Mouse (Mus musculus) neutrophil, adult 5-6 weeks (primary cell): Measurements from ENCODE around the gene Pde6h. TPM values are rescaled to one million over a fixed set of nuclear protein-coding genes. Genes with fewer than 3 reads are reported as not detected.

Source experiments
- ATAC-seq: fragments of 151-379, 151-347 bp; 2 replicates; pipeline ENCODE4 v1.8.0; 2017; ENCODE audit warnings: mild to moderate bottlenecking, moderate TSS enrichment; ENCODE audit not compliant: insufficient number of reproducible peaks, poor library complexity, low FRiP score, severe bottlenecking; ENCODE audit errors: extremely low read depth
- total RNA-seq: library from RNA; stranded (forward); fragments of 200-1000 nt; gene quantifications from 2 replicates; pipeline ENCODE4 v1.2.3, GENCODE M21; 2017

Pde6h gene
- total RNA-seq, 1 experiment from 2014 or later, result 0.35 TPM

DNA sequence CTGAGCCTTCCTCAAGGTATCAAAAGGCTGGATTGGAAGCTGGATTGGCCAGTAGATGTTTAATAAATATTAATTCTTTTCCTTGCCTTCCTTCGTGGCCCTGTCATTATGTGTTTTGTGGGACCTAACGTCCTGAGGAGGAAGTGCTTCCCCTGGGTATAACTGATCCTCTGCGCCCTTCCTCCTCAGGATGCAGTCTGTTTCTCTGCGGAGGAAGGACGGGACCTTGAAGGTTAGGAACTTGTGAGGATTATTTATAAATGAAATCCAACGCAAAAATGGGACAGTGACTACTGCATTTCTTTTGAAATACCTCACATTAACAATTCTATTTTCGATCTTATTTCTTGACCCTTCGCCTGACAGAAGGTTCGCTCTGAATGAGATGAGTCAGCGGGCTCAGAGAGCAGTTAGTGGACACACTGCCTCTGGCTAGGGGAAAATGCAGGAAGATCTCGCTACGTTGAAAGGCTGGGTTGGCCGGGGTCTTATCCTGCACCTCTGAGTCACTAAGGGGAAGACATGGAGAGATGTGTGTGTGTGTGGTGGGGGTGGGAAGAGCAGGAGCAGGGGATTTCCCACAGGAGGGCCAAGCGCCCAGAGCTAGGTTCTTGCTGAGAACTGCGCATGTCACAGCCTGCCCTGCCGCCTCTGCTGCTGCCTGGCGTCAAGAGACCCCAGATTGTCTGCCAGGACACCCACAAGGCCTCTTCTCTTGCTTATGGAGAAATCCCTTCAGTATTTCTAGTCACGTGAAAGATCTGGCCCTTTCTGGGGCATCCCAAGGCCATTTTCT is 14.9 kb downstream of the Pde6h start:
- ATAC-seq, result no peak

DNA sequence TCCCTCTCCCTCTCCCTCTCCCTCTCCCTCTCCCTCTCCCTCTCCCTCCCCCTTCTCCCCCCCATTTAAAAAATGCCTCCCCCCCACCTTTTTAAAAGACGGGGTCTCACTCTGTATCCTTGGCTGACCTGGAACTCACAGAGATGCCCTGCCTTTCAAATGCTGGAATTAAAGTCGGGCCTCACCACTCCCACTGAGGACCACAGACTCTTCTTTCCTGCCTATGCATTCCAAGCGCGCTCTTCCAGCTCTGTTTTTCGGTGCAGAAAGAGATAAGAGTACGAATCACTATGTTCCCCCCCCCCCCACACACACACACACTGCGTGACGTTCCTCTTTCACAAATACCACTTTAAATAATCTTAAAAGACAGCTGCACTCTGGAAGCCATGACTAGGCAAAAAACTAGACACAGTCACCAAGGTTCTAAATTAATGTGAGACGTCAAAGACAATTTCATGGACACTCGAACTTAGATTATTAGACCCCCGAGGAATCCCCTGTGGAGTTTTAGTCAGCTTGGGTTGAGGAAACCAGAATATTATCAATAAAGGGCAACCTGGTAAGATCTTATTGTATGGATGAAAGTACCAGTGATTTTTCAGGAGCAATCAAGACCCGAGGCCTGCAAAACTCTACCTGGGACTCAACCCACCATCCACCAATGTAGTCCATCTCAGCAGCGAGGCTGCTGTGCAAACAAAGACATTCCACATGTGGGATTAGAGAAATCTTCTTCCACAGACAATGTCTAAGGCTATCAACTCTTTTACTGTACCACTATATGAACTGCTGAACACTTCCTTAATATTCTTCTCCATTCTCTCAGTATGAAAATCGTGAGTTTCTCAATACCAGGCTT is 15.9 kb downstream of the Pde6h start:
- peak; percentile 38 for ATAC-seq

DNA sequence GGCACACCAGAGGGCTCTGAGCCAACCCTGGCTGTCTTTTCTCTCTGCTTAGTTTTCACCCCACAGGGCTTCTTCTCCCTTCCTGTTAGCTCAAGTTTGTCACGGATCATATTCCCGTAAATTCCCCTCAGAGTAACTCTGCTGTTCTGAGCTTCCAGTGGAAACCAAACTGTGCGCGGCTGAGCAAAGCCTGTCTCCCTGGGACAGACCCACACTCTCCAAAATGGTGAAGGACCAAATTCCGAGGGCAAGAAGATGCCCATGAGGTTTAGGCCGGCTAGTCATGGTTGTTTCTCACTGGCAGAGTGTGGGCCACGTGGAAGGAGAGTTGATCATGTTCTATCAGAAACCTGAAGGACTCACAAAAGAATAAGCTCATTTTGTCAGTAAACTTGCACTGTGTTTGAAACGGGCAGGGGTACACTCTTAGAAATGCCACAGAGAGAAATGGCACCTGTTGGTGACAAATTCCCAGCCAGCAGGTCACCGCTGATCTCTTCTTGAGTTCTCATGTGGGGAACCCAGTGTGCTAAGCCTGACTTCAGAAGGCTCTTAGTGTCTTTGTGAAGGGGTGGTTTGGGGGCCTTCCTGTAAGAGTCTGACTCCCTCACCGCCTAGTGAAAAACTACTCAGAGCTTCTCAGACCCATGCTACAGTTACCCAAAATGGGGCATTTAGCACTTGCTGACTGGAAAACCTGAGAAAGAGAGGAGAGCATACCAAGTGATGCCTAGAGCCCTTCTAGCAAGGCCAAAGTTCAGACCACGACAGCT is 16.7 kb downstream of the Pde6h start:
- no peak for ATAC-seq

DNA sequence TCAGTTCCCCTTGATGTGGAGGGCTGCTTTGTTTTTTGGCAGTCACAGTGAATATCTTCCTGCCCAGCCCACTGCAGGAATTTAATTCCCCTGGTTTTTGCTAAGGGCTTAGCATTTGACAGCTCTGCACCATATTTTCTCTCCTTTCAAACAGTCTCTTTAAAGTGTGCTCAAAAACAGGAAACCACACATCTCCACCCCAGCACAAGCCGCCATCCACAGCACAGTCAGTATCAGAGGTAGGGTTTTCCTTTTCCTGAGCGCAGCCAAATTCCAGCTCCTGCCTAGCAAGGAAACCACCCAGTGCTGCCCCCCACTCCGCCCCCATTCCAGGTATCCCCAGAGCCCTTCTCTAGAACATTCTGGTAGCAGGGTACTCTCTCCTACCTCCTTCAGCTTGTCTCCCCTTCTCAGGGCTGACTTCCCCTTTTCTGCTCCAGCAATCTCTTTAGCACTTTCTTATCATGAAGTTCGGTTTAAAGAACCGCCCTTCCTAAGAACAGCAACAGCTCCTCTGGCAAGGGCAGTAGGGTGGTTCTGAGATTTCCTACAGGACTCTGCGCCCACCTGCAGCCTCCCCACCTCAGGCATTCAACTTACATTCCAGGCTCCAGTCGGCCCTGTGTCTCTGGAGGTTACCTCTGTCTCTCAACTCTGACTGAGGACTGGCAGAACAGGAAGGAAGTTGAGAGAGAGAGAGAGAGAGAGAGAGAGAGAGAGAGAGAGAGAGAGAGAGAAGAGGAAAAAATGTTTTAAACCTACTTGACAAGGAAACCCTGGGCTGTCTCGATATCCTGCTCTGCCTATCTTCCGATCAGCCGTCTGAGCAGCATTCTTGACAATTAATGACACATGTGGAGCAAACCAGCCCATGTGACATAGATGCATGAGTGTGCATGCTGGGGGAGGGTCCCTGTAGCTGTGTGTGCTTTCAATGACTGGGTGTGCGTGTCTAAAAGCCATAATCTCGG is 17.7 kb downstream of the Pde6h start, which contains the start of gene Arhgdib:
Gene Arhgdib (minus strand): TSS at position 849 of the 971 bp plus-strand sequence.
- peak; percentile 30 for ATAC-seq

DNA sequence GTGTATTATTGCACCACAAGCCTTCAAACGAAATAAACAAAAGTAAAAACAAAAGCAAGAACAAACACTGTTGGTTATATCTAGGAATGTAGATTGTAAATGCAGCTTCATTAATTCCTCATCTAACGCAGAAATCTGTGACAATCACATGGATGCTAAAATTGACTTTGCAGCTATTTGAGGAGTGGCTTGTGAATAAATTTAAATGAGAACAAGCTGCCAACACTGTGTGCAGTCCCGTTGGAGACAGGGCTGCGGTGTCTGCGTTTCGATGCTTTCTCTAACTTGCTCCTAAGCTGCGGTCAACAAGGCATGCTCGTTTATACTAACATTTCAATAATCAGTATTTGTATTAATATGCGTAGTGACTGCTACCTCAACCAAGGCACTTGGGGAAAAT is 18.6 kb downstream of the Pde6h start:
- ATAC-seq, result no peak

DNA sequence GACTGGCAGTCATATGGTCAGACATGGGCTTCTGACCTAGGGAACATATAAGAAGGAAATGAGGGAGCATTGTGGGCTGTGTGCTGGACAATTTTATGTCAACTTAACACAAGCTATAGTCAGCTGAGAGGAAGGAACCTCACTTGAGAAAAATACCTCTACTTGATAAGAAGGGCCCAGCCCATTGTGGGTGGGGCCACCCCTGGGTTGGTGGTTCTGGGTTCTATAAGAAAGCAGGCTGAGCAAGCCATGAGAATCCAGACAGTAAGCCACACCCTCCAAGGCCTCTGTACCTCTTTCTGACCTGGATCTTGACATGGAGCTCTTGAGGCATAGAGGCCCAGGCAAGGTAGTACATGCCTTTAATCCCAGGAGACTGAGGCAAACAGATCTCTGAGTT is 19.8 kb downstream of the Pde6h start:
- ATAC-seq, result no peak

DNA sequence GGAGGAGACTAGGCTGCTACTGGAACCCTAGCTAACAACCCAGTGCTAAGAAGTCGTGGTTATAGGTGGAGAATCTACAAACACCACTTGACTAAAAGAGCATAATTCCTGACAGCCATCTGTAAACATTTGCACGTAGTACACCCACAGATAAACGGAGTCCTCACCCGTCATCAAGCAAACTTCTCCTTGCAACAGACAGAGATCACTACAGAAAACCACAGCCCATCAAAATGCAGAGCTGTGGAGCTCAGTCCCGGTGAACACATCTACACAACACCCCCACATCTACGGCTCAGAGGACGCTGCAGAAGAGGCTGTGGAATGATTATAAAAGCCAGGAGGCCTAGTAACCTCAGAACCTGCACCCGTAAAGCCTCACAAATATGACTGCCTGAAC is 20.9 kb downstream of the Pde6h start:
- ATAC-seq, result no peak

DNA sequence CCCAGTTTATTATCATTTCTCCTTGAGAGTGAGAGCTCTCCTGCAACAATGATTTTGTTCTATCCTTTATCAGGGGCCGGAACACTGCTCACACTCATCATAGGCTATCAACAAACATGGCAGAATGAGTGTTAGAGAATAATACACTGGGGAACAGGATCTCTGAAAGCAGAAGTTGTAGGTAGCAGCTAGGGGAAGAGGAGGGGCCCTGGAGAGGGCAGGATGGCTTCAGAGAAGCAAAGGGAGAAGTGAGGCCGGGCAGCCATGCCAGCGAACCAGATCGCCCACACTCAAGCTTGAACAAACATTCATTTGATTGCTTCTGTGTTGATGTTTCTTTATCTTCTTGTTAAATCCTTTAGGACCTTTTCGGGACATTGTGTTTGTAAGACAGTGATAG is 22.6 kb downstream of the Pde6h start:
- ATAC-seq, result peak; percentile 89

DNA sequence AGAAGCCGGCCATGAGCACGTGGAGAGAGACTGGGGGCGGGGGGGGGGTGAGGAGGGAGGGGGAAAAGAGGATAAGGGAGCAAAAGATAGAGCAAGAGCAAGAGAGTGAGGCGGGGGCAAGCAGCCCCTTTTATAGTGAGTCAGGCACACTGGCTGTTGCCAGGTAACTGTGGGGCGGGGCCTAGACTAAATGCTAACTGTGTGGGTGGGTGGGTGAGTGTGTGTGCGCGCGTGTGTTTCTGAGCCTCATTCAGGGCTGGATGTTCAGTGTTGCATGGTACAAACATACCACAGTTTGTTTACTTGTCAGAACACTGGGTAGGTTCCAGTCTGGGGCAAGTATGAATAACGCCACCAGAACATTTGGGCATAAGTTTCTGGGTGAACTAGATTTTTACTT is 23.3 kb downstream of the Pde6h start:
- ATAC-seq, result peak; percentile 27; the same call in 1 of the 2 replicates

DNA sequence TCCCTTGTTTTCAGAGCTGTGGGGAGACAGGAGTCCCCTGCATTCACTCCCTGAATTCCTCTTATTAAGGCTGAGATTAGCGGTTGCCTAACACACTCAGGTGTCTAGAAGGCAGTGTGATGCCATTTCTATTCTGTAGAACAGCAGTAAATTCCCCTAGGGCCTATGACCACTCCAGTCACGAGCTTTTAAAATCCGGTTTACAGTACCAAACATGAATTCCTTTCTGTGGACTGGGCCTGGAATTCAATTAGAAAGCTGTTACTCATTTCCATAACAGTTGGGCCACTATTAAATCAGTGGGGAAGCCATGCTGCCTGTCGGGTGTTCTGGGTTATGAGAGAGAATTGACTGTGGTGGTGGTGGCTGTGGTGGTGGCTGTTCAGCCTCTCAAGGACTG is 24.1 kb downstream of the Pde6h start:
- ATAC-seq, result no peak

DNA sequence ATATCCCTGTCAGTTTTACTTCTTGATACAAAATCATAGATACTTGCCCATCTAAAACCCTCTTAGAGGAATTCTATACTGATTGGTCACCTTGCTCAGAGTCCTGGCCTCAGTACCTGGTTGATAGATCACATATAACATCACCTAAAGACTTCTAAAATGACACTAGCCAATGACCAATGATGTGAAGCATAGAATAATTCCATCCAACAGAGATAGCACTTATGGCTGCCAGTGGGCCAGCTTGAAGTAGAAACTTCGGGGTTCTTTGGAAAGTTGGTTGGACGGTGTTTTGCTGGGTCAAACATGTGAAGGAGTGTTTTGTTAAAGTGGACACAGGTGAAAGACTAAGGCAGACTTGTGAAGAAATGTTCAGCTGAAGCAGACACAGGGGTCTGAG is 26.5 kb downstream of the Pde6h start:
- ATAC-seq, result no peak

DNA sequence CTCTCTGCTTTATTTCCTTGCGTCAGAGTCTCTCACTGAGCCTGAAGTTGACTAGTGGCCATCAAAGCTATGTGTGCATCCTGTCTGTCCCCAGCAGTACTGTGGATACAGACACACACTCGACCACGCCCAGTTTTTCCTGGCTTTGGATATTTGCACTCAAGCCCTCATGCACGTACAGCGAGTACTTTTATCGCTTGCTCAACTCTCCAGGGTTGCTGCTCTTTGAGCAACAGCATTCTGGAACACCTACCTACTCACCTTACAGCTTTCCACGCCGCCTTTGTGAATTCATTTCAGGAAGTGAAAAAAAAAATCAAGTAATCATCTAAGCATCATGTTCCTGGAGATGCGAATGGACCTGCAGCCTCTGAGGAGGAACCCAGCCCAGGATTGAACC is 29.3 kb downstream of the Pde6h start:
- ATAC-seq, result no peak

DNA sequence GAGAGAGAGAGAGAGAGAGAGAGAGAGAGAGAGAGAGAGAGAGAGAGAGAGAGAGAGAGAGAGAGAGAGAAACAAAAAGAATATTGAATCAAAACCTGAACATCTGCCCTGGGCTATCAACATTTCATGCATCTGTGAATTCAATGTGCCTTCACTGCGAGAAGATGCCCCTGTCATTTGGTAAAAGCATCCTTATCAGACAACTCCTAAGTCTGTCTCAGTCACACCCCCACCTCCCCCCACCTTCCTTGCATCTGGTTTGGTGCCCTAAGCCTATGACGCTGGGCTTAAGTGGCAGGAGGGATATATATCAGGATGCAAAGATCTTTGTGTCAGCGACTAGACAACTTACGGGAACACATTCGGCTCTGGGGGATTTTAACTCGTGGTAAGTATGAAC is 30.6 kb downstream of the Pde6h start:
- ATAC-seq, result no peak

DNA sequence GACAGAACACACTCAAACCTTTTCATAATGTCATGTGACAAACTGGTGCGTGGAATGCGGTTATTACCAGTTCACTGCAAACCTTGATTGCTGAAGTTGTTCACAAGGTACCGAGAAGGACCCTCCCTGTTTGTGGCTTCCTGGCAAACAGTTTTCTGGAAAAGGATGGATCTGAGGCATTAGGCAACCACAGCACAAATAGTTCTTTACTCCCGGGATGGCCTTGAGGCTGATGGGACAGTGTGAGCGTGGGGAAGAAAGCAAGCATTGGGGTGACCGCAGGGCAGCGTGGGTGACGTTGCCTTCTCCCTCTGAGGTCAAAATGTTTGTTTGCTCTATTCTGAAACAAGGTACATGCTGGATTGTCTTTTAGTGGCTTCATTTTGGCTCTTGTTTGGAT is 31.1 kb downstream of the Pde6h start:
- ATAC-seq, result no peak

DNA sequence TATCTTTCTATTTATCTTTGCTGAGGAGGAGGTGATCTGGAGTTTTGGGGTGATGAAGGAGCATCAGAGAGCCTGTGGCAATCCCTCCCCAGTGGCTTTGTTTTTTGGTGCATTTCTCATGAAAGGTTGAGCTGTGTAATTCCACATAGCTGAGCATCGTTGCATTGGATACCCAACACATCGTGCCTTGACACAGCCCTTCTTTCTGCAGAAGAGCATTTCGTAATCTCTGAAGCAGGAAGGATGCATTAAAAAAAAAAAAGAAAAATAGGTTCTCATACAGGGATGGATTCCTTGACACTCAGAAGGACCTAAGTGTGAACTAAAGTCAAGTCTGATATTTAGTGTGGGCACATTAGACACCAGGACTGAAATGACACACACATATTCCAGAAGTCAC is 31.6 kb downstream of the Pde6h start:
- no peak for ATAC-seq

DNA sequence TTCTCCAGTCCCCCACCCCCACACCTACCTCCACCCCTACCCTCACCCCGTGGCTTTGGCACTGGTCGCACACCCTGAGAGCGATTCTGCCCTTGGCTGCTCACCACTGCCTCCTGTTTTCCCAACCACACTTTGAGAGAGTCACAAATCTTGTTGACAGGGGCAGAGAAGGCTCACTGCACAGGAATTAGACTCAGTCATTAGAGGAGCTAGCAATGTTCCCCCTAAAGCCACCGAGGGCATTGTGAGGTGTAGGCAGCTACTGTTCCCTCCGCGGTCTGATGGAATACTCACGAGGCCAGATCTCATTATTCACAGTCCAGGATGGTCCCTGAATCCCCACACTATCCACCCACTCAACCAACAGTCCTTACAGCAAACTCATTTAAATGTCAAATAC is 33.4 kb downstream of the Pde6h start:
- no peak for ATAC-seq

DNA sequence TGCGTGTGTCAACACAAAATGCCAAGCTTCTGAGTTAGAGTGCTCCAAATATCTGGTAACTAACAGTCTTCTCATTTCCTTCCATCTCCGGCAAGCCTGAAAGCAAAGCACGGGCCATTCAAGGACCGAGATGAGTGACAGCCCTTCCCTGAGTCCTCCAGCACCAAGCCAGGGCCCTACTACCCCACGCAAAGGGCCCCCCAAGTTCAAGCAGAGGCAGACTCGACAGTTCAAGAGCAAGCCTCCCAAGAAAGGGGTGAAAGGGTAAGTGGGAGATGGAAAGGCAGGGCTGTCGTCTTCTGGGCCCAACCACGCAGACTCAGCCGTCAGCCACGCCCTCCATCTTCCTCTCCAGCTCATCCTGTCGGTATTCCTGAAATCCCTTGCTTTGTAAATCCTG is 35.5 kb downstream of the Pde6h start:
- ATAC-seq, result no peak

DNA sequence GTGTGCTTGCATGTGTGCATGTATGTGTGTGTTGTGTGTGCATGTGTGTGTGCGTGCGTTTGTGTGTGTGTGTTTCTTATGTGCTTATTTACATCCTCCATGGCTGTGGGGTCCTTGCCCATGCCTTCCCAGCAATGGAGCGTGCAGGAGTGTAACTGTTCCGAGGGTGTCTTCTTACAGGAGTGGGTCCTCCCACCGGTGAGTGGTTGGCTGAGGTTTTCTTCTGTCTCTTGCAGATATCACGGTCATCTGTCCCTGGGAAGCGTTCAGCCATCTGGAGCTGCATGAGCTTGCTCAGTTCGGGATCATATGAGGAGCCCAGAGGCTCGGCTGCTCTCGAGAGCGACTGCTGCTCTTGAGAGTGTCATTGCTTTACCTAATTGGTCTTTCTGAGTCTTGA is 39.3 kb downstream of the Pde6h start:
- ATAC-seq, result no peak
